Mouse (Mus musculus) hindbrain, embryonic 13.5 days (tissue): Measurements from ENCODE around the gene Slc44a1. TPM values are rescaled to one million over a fixed set of nuclear protein-coding genes. Genes with fewer than 3 reads are reported as not detected.
A peak's percentile ranks its signal among the peaks of the same experiment; 100 is the strongest.

Source experiments
- ATAC-seq: fragments of 200-750 bp; cut with Nextera tagmentation; 2 replicates; pipeline ENCODE4 v1.8.0; 2017; ENCODE audit warnings: moderate TSS enrichment; ENCODE audit not compliant: low FRiP score
- H3K27ac ChIP-seq: fragments of 300-500 bp; sonication (generic); 2 replicates; pipeline ENCODE4 v1.5.1; 2015; ENCODE audit warnings: inconsistent platforms, mild to moderate bottlenecking, moderate library complexity
- H3K27me3 ChIP-seq: fragments of 300-500 bp; sonication (generic); 2 replicates; pipeline ENCODE4 v1.6.1; 2015; ENCODE audit warnings: mild to moderate bottlenecking, inconsistent platforms
- H3K36me3 ChIP-seq: fragments of 300-500 bp; sonication (generic); 2 replicates; pipeline ENCODE4 v1.6.1; 2015; ENCODE audit warnings: mild to moderate bottlenecking, inconsistent platforms
- H3K4me1 ChIP-seq: fragments of 300-500 bp; sonication (generic); replicated peaks from 2 replicates; pipeline ENCODE4 v1.6.1; 2015; ENCODE audit warnings: inconsistent platforms
- H3K4me2 ChIP-seq: fragments of 300-500 bp; sonication (generic); 2 replicates; pipeline ENCODE4 v1.6.1; 2015; ENCODE audit warnings: inconsistent platforms, mild to moderate bottlenecking, moderate library complexity
- H3K4me3 ChIP-seq: fragments of 300-500 bp; sonication (generic); 2 replicates; pipeline ENCODE4 v1.5.1; 2015; ENCODE audit warnings: mild to moderate bottlenecking, inconsistent platforms
- H3K9ac ChIP-seq: fragments of 300-500 bp; sonication (generic); 2 replicates; pipeline ENCODE4 v1.6.1; 2015; ENCODE audit warnings: mild to moderate bottlenecking, inconsistent platforms
- H3K9me3 ChIP-seq: fragments of 300-500 bp; sonication (generic); 2 replicates; pipeline ENCODE4 v1.6.1; 2016; ENCODE audit warnings: inconsistent platforms
- WGBS: fragments of 180-500 bp; shearing (Covaris S2); methylation state at CpG from one replicate; pipeline ENCODE4 v1.1.7; 2015; 5-methylcytosine and 5-hydroxymethylcytosine counted together
- polyA plus RNA-seq: library from polyadenylated mRNA; unstranded; fragments of >200 nt; fragmentation: Nextera tagmentation; extraction: Ambion mirVana; gene quantifications from 2 replicates; pipeline ENCODE4 v1.2.1, GENCODE M21; 2015

The Slc44a1 gene
- polyA plus RNA-seq, 1 experiment from 2014 or later: 9.8 TPM

DNA sequence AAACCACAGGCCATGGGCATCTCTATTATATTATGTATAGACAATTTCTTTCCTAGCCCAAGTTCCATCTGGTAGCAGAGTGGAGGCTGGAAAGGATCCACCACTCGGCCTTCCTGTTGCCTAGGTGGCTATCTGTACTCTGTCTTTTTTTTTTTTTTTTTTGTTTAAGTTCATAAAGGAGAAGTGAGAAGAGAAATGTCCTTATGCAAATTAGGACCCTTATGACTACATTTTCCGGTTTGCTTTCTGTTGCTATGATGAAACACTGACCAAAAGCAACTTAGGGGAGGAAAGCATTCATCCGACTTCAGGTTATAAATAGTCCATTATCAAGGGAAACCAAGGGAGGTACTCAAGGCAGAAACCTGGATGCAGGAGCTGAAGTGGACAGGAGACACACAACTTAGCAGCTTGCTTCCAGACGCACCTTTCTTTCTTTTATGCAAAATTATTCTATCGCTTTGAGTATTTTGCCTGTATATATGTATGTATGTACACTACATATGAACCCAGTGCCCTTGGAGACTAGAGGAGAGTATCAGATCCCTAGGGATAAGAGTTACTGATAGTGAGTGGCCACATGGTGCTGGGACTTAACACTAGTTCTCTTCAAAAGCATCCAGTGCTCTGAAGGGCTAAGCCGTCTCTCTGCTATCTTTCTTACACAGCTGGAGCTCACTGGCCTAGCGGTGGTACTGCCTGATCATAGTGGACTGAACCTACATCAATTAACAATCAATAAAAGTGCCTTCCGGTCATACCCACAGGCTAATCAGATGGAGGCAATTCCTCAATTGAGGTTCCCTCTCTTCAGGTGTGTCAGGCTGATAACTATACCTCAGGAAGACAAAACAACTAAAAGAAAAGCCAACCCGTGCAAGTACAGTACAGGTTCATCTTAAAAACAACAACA is 28.0 kb upstream of the Slc44a1 start:
- Histone ChIP-seq H3K9ac (no peak overlapping the region), H3K36me3 (no peaks in the 10 kb centered on the region), H3K4me3 (no peak overlapping the region), H3K9me3 (no peaks in the 10 kb centered on the region), H3K27me3 (no peaks in the 10 kb centered on the region), H3K4me2 (no peak overlapping the region), H3K4me1 (no peaks in the 10 kb centered on the region), H3K27ac (no peak overlapping the region)
- 84% methylated on average over 9 of the region's 9 CpGs for WGBS
- no peak for ATAC-seq

DNA sequence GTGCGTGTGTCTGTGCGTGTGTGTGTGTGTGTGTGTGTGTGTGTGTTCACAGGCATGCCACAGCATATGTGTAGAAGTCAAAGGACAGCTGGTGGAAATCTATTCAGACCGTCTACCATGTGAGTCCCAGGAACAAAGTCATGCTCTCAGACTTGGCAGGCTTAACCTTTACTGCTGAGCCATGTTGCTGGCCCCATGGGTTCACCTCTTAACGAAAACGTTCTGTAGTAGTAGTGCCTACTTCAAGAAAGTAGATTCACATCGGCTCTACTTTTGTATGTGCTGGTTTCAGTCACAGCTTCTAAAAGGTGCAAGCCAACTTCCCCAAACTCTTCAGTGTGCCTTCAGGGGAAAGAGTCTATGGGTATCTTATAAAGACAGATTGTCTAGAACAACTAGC is 27.2 kb upstream of the Slc44a1 start:
- Histone ChIP-seq H3K9me3 (no peaks in the 10 kb centered on the region), H3K4me1 (no peaks in the 10 kb centered on the region), H3K36me3 (no peaks in the 10 kb centered on the region), H3K4me3 (no peak overlapping the region), H3K4me2 (no peak overlapping the region), H3K27me3 (no peaks in the 10 kb centered on the region), H3K9ac (no peak overlapping the region), H3K27ac (no peak overlapping the region)
- ATAC-seq: no peak
- 92% methylated on average over 6 of the region's 6 CpGs for WGBS

DNA sequence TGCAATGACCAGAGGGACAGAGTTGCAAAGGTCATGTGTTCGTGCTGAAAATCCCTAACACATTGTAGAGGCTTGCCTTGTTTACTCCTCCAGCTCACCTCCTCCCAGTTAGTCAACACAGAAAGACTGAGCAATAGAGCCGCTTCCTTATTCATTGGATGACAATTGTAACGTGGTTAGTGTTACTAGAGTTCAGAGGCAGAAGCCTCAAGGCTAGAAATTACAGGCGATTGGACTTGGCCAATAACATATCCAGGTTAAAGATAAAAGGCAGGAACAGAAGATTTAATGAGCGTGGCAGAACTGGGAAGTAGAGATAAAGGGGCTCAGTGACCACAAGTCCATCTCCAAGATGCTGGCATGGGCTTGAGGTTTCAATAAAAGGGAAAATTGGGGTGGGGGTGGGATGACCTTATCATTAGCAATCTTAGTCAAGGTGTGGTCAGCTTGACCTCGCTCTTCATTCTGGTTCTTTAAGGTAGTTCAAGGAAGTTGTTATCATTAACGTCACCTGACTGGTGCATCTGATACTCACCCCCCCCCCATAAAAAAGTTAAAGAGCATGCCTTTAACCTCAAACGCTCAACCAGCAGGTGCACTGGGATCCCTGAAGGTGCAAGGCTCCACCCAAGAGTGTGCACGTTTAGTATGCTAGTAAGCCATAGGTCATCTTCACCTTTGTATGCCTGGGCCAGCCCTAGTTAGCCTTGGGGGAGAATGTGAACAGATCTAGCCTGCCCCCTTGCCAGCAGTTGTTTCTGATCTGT is 26.0 kb upstream of the Slc44a1 start:
- 86% methylated on average over 9 of the region's 9 CpGs for WGBS
- no peak for ATAC-seq

DNA sequence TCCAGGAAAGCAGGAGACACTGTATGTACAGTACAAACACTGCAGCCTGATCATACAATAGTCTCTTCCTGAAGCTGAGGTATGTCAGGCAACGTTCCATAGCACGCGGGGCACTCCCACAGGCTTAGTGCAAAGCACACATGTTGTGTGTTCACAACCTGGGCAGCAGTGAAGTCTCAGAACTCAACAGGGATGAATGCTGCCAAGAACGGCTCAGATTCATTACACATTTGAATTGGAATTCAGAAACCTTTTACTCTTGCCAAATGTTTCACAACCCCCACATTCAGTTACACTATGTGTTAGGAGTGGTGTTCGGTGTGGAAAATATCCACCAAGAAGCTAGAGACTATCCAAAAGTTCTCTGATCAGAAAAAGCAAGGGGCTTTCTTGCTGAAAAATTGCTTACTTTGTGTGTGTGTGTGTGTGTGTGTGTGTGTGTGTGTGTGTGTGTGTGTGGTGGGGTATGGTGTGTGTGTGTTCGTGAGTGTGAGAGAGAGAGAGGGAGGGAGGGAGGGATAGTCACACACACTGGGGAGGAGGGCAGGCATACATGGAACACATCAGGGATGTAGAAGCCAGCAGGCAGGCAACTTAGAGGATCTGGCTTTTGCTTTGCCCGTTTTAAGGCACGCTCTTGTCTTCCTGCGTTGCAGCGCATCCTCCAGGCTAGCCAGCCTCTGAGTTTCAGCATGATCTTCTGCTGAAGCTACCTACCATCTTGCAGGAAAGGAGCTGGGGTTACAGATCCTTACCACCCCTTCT is 24.2 kb upstream of the Slc44a1 start:
- Histone ChIP-seq H3K4me3 (no peak overlapping the region), H3K9me3 (no peaks in the 10 kb centered on the region), H3K4me1 (no peaks in the 10 kb centered on the region), H3K4me2 (no peak overlapping the region), H3K27ac (no peak overlapping the region), H3K9ac (no peak overlapping the region), H3K27me3 (no peaks in the 10 kb centered on the region), H3K36me3 (no peaks in the 10 kb centered on the region)
- 88% methylated on average over 9 of the region's 10 CpGs for WGBS
- ATAC-seq: no peak

More for the DNA sequence above, 26.0 kb upstream of the Slc44a1 start:
- Histone ChIP-seq H3K9me3 (no peaks in the 10 kb centered on the region), H3K4me2 (no peak overlapping the region), H3K36me3 (no peaks in the 10 kb centered on the region), H3K27ac (no peak overlapping the region), H3K4me3 (no peak overlapping the region), H3K27me3 (no peaks in the 10 kb centered on the region), H3K4me1 (no peaks in the 10 kb centered on the region), H3K9ac (no peak overlapping the region)

DNA sequence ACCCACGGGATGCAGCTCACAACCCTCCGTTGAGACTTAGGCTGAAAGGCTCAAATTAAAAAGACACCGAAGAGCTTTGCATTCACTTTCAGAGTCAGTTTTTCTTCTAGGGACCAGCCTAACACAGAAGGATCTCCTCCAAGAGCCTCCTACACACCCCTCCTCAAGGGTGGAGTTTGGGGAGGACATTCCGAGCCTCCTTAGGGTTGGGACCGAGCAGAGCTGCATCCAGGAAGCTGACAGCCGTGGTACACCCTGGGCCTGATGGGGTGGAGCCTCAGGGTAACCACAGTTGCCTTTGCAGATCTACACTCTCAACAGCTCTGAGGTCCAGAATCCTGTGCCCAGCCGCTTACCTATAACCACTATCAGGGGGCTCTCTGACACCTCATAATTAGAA is 23.3 kb upstream of the Slc44a1 start:
- no peak overlapping the region for H3K9ac ChIP-seq
- no peaks in the 10 kb centered on the region for H3K9me3 ChIP-seq
- 70% methylated on average over 7 of the region's 7 CpGs for WGBS

DNA sequence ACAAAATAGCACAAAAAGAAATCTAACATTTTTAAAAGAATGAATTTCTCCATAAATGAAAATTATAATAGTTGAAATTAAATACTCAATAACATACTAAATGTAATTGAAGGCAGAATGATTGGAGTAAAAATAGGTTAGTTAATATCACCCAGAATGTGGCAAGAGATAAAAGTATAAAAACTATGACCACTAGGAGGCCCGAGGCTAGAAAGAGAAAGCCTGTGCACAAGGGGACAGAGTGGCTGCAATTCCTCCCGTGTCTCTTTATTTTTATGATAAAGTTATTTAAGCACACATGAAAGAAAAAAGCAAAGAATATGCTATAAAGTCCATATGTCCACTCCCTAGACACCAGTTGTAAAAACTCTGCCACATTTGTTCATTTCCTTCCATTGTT is 17.4 kb upstream of the Slc44a1 start:
- Histone ChIP-seq H3K9ac (no peak overlapping the region), H3K27me3 (no peaks in the 10 kb centered on the region), H3K9me3 (no peaks in the 10 kb centered on the region), H3K36me3 (no peaks in the 10 kb centered on the region), H3K27ac (no peak overlapping the region), H3K4me2 (no peak overlapping the region), H3K4me1 (no peaks in the 10 kb centered on the region), H3K4me3 (no peak overlapping the region)
- ATAC-seq: no peak
- 84% methylated on average over 2 of the region's 2 CpGs for WGBS

More for the DNA sequence above, 23.3 kb upstream of the Slc44a1 start:
- no peak overlapping the region for H3K27ac ChIP-seq
- no peaks in the 10 kb centered on the region for H3K27me3 ChIP-seq
- H3K36me3 ChIP-seq: no peaks in the 10 kb centered on the region
- no peaks in the 10 kb centered on the region for H3K4me1 ChIP-seq
- no peak for ATAC-seq
- no peak overlapping the region for H3K4me2 ChIP-seq
- no peak overlapping the region for H3K4me3 ChIP-seq

DNA sequence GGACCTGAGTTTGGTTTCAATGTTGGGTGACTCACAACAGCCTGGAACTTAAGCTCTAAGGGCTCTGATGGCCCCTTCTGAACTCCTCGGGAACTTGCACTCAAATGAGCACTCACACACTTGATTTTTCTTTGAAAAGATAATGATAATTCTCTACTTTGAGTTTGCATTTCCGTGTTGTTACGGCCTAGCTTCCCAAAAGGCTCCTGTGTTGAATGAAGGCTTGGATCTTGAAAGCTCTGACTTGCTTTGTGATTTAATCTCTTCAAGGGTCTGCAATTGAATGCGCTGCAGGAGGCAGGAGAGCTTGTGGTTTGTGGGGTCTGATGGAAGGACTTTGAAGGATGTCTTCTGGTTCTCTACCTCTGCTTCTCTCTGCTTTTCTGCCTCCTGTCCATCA is 13.1 kb upstream of the Slc44a1 start:
- ATAC-seq: no peak
- Histone ChIP-seq H3K4me2 (no peak overlapping the region), H3K27me3 (no peaks in the 10 kb centered on the region), H3K4me3 (no peak overlapping the region), H3K4me1 (no peaks in the 10 kb centered on the region), H3K9me3 (no peaks in the 10 kb centered on the region), H3K27ac (no peak overlapping the region), H3K9ac (no peak overlapping the region), H3K36me3 (no peaks in the 10 kb centered on the region)
- 83% methylated on average over 4 of the region's 4 CpGs for WGBS

DNA sequence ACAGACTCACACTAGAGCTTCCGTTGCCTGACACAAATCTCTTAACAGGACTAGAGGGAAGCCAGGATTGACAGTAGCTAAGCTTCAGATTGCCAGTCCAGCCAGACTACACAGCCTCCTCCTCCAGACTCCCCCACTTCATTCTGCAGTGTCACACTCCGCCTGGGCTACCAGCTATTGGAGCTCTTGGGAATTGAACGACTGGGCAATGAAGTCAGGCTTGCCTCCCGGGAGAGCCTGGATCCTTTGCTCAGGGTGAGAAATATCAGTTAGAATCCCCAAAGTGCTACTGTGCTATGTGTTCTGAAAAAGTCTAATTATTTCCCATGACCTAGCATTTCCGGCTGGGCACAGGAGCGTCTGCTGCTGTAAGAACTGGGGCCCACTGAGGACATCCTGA is 9.7 kb upstream of the Slc44a1 start:
- ATAC-seq: no peak
- Histone ChIP-seq H3K9ac (no peak overlapping the region), H3K36me3 (no peaks in the 10 kb centered on the region), H3K27me3 (no peaks in the 10 kb centered on the region), H3K4me1 (no peaks in the 10 kb centered on the region), H3K4me2 (no peak overlapping the region), H3K4me3 (no peak overlapping the region), H3K27ac (no peak overlapping the region), H3K9me3 (no peaks in the 10 kb centered on the region)
- 62% methylated on average over 6 of the region's 6 CpGs for whole genome bisulfite sequencing

DNA sequence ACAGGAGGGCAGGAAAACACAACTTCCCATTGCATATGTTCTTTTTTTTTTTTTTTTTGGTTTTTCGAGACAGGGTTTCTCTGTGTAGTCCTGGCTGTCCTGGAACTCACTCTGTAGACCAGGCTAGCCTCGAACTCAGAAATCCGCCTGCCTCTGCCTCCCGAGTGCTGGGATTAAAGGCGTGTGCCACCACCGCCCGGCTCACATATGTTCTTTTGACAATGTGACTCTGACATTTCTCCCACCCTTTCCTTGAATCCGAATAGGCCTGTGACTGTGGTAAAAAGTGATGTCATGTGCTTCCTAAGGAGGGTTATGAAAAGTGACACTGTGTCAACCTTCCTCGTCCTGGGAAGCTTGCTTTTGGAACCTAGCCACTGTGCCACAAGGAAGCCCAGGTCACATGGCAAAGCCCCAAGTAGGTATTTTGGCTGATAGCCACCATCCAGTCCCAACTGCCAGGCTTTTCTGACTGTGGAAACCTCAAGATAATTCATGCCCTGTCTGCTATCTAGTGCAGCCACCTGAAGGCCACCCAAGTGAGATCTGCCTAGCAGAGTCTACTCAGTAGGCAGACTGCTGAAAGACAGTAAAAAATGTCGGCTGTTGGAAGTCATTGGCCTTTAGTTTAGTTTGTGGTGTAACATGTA is 8.5 kb upstream of the Slc44a1 start:
- no peak overlapping the region for H3K4me2 ChIP-seq
- H3K4me3 ChIP-seq: no peak overlapping the region
- H3K27me3 ChIP-seq: no peaks in the 10 kb centered on the region
- H3K9me3 ChIP-seq: no peaks in the 10 kb centered on the region
- H3K36me3 ChIP-seq: no peaks in the 10 kb centered on the region
- H3K4me1 ChIP-seq: 0 out of 2 replicates have a peak, but pooled peaks cover under 1% of the 10 kb centered on the region
- WGBS: 91% methylated on average over 10 of the region's 10 CpGs
- H3K27ac ChIP-seq: no peak overlapping the region
- H3K9ac ChIP-seq: no peak overlapping the region
- no peak for ATAC-seq

DNA sequence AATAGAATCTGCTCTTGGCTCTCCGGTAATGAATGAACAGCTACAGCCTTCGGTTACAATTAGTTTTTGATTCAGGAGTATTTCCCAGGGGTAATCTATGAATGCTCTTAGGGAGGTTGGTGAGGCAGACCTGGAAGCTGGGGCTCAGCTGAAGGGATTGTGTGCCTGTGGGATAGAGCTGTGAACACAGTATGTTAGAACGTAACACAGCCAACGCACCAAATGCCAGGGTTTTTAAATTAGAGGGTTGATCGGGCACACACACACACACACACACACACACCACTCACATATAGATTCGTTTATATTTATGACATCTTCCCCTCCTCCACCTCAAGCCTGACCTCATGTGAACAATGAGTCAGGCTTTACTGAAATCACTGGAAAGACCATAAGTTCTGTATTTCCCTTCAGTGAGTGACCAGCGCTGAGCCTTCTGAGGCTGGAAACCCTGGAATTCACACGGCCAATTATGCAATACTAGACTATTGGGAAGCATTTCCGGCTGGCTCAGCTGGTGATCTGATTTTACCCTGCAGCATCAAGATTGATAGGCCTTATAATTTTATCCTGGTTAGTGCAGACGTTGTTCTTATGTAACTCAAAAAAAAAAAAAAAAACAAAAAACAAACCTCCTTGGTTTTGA is 3.0 kb upstream of the Slc44a1 start:
- peaks cover 29% of the 10 kb centered on the region for H3K4me1 ChIP-seq
- H3K36me3 ChIP-seq: no peaks in the 10 kb centered on the region
- no peak for ATAC-seq
- no peaks in the 10 kb centered on the region for H3K9me3 ChIP-seq
- 46% methylated on average over 10 of the region's 10 CpGs for WGBS
- H3K4me3 ChIP-seq: no peak overlapping the region
- no peak overlapping the region for H3K9ac ChIP-seq
- peaks cover 3% of the 10 kb centered on the region; the same call in 1 of the 2 replicates for H3K27me3 ChIP-seq
- no peak overlapping the region for H3K4me2 ChIP-seq
- 0 out of 2 replicates have a peak overlapping the region, but pooled peaks have one; percentile 26 for H3K27ac ChIP-seq

DNA sequence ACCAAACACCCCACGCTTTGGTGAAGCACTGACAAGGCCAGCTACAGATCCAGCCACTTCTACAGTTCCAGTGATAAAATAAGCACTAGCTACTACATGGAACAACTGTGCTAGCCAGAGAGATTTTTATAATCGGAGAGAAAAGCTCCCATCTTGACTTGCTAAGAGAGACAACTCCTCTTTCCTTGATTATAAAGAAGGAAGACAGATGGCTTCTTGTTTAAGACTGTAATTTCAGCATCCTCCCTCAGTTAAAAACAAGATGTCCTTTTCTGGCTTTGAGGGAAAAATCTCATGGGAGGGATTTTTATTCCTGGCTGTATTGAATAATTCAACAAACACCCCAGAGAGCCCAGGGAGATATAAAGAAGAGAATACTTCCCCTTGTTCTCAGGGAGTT is 1.8 kb upstream of the Slc44a1 start:
- H3K27ac ChIP-seq: 0 out of 2 replicates have a peak overlapping the region, but pooled peaks have one; percentile 23
- H3K9me3 ChIP-seq: no peaks in the 10 kb centered on the region
- no peak for ATAC-seq
- H3K4me2 ChIP-seq: no peak overlapping the region
- peaks cover 5% of the 10 kb centered on the region; the same call in 1 of the 2 replicates for H3K27me3 ChIP-seq
- no peak overlapping the region for H3K9ac ChIP-seq
- H3K4me3 ChIP-seq: no peak overlapping the region
- H3K36me3 ChIP-seq: no peaks in the 10 kb centered on the region
- peaks cover 31% of the 10 kb centered on the region for H3K4me1 ChIP-seq
- 87% methylated on average over 2 of the region's 2 CpGs for WGBS
